Mouse (Mus musculus) hindbrain, embryonic 15.5 days (tissue): ENCODE results near the gene Cox6a2. TPM values are rescaled to one million over a fixed set of nuclear protein-coding genes. Genes with fewer than 3 reads are reported as not detected.
A peak's percentile ranks its signal among the peaks of the same experiment; 100 is the strongest.

Source experiments
- ATAC-seq: fragments of 200-750 bp; cut with Nextera tagmentation; 2 replicates; pipeline ENCODE4 v1.8.0; 2017; ENCODE audit warnings: low read depth, moderate number of reproducible peaks, moderate TSS enrichment; ENCODE audit not compliant: low FRiP score
- H3K27ac ChIP-seq: fragments of 300-500 bp; sonication (generic); replicated peaks from 2 replicates; pipeline ENCODE4 v1.5.1; 2015; ENCODE audit warnings: mild to moderate bottlenecking, inconsistent platforms
- H3K27me3 ChIP-seq: fragments of 300-500 bp; sonication (generic); 2 replicates; pipeline ENCODE4 v1.6.1; 2015; ENCODE audit warnings: control low read depth, inconsistent platforms
- H3K36me3 ChIP-seq: fragments of 300-500 bp; sonication (generic); 2 replicates; pipeline ENCODE4 v1.6.1; 2015; ENCODE audit warnings: control low read depth, inconsistent platforms
- H3K4me1 ChIP-seq: fragments of 300-500 bp; sonication (generic); replicated peaks from 2 replicates; pipeline ENCODE4 v1.6.1; 2015; ENCODE audit warnings: control low read depth, inconsistent platforms
- H3K4me2 ChIP-seq: fragments of 300-500 bp; sonication (generic); 2 replicates; pipeline ENCODE4 v1.6.1; 2015; ENCODE audit warnings: moderate library complexity, mild to moderate bottlenecking, inconsistent platforms
- H3K4me3 ChIP-seq: fragments of 300-500 bp; sonication (generic); 2 replicates; pipeline ENCODE4 v1.5.1; 2015; ENCODE audit warnings: mild to moderate bottlenecking, inconsistent platforms
- H3K9ac ChIP-seq: fragments of 300-500 bp; sonication (generic); 2 replicates; pipeline ENCODE4 v1.6.1; 2015; ENCODE audit warnings: inconsistent platforms
- H3K9me3 ChIP-seq: fragments of 300-500 bp; sonication (generic); 2 replicates; pipeline ENCODE4 v1.6.1; 2016; ENCODE audit warnings: control low read depth, inconsistent platforms
- WGBS: fragments of 180-500 bp; shearing (Covaris S2); methylation state at CpG from one replicate; pipeline ENCODE4 v1.1.7; 2015; 5-methylcytosine and 5-hydroxymethylcytosine counted together
- polyA plus RNA-seq: library from polyadenylated mRNA; unstranded; fragments of >200 nt; fragmentation: Nextera tagmentation; extraction: Ambion mirVana; gene quantifications from 2 replicates; pipeline ENCODE4 v1.2.1, GENCODE M21; 2015

Cox6a2 gene
- 0.31 and 0.50 TPM in 2 replicates for polyA plus RNA-seq

GRCm38 (mm10) chr7:128206152-128206551 lies at the start of gene Cox6a2:
Gene Cox6a2, minus strand, starts transcription at chr7:128206387.
- no peaks in the 10 kb centered on the region for H3K9me3 ChIP-seq
- ATAC-seq: no peak
- WGBS: 91% methylated on average over 6 of the region's 6 CpGs
- no peak within 1 kb of the TSS for H3K9ac ChIP-seq
- no peak within 1 kb of the TSS for H3K4me2 ChIP-seq
- H3K27me3 ChIP-seq: no peaks in the 10 kb centered on the region
- H3K4me3 ChIP-seq: no peak within 1 kb of the TSS
- no peaks in the 10 kb centered on the region for H3K36me3 ChIP-seq
- no peaks in the 10 kb centered on the region for H3K4me1 ChIP-seq
- H3K27ac ChIP-seq: no peak within 1 kb of the TSS

GRCm38 (mm10) chr7:128255757-128256156 lies 49.6 kb upstream of the Cox6a2 start:
- no peak for ATAC-seq
- H3K4me1 ChIP-seq: peaks cover 12% of the 10 kb centered on the region
- no peak overlapping the region for H3K9ac ChIP-seq
- no peak overlapping the region for H3K4me2 ChIP-seq
- no peak overlapping the region for H3K4me3 ChIP-seq
- no peaks in the 10 kb centered on the region for H3K36me3 ChIP-seq
- H3K9me3 ChIP-seq: no peaks in the 10 kb centered on the region
- no peak overlapping the region for H3K27ac ChIP-seq
- H3K27me3 ChIP-seq: peaks cover 8% of the 10 kb centered on the region; the same call in 1 of the 2 replicates
- 94% methylated on average over 5 of the region's 5 CpGs for WGBS

GRCm38 (mm10) chr7:128254978-128255377 lies 48.8 kb upstream of the Cox6a2 start:
- H3K36me3 ChIP-seq: no peaks in the 10 kb centered on the region
- no peak for ATAC-seq
- no peak overlapping the region for H3K4me3 ChIP-seq
- 67% methylated on average over 2 of the region's 2 CpGs for WGBS
- peaks cover 8% of the 10 kb centered on the region; the same call in 1 of the 2 replicates for H3K27me3 ChIP-seq
- peaks cover 12% of the 10 kb centered on the region for H3K4me1 ChIP-seq
- H3K4me2 ChIP-seq: no peak overlapping the region
- no peak overlapping the region for H3K9ac ChIP-seq
- no peak overlapping the region for H3K27ac ChIP-seq
- no peaks in the 10 kb centered on the region for H3K9me3 ChIP-seq

GRCm38 (mm10) chr7:128252609-128253008 lies 46.4 kb upstream of the Cox6a2 start:
- no peak overlapping the region; the same call in 1 of the 2 replicates for H3K27ac ChIP-seq
- H3K27me3 ChIP-seq: peaks cover 8% of the 10 kb centered on the region; the same call in 1 of the 2 replicates
- H3K36me3 ChIP-seq: no peaks in the 10 kb centered on the region
- H3K4me2 ChIP-seq: peak overlapping the region; percentile 69
- H3K4me1 ChIP-seq: peaks cover 17% of the 10 kb centered on the region
- H3K9ac ChIP-seq: peak overlapping the region; percentile 36
- no peaks in the 10 kb centered on the region for H3K9me3 ChIP-seq
- no peak; the same call in 1 of the 2 replicates for ATAC-seq
- peak overlapping the region; percentile 39 for H3K4me3 ChIP-seq
- WGBS: 13% methylated on average over 24 of the region's 24 CpGs

- H3K4me1 ChIP-seq: peaks cover 24% of the 10 kb centered on the region
- 61% methylated on average over 12 of the region's 12 CpGs for WGBS
- no peaks in the 10 kb centered on the region for H3K36me3 ChIP-seq
- peak overlapping the region; percentile 36; the same call in 1 of the 2 replicates for H3K9ac ChIP-seq
- ATAC-seq: no peak
- peak overlapping the region; percentile 39 for H3K4me3 ChIP-seq
- peak overlapping the region; percentile 69 for H3K4me2 ChIP-seq
- H3K27me3 ChIP-seq: peaks cover 8% of the 10 kb centered on the region; the same call in 1 of the 2 replicates
- H3K9me3 ChIP-seq: no peaks in the 10 kb centered on the region
- no peak overlapping the region for H3K27ac ChIP-seq
Observed at GRCm38 (mm10) chr7:128251946-128252345, 45.8 kb upstream of the Cox6a2 start.

GRCm38 (mm10) chr7:128249998-128250397 lies 43.8 kb upstream of the Cox6a2 start:
- Histone ChIP-seq H3K36me3 (no peaks in the 10 kb centered on the region), H3K27ac (no peak overlapping the region), H3K27me3 (peaks cover 8% of the 10 kb centered on the region; the same call in 1 of the 2 replicates), H3K4me1 (peaks cover 38% of the 10 kb centered on the region), H3K9me3 (no peaks in the 10 kb centered on the region), H3K4me3 (no peak overlapping the region), H3K4me2 (no peak overlapping the region), H3K9ac (no peak overlapping the region)
- ATAC-seq: no peak
- WGBS: 82% methylated on average over 5 of the region's 5 CpGs

GRCm38 (mm10) chr7:128248081-128249042 lies 42.2 kb upstream of the Cox6a2 start:
- H3K4me3 ChIP-seq: peak overlapping the region; percentile 45

GRCm38 (mm10) chr7:128247443-128247842 lies 41.3 kb upstream of the Cox6a2 start:
- H3K36me3 ChIP-seq: peaks cover 11% of the 10 kb centered on the region
- peak; percentile 78 for ATAC-seq
- no peaks in the 10 kb centered on the region for H3K9me3 ChIP-seq
- H3K4me2 ChIP-seq: peak overlapping the region; percentile 67
- peak overlapping the region; percentile 54; the same call in 1 of the 2 replicates for H3K9ac ChIP-seq
- H3K27me3 ChIP-seq: peaks cover 8% of the 10 kb centered on the region; the same call in 1 of the 2 replicates
- H3K27ac ChIP-seq: peak overlapping the region; percentile 83
- H3K4me3 ChIP-seq: peak overlapping the region; percentile 45
- peaks cover 34% of the 10 kb centered on the region for H3K4me1 ChIP-seq
- 1% methylated on average over 13 of the region's 13 CpGs for WGBS

More at GRCm38 (mm10) chr7:128248081-128249042, 42.2 kb upstream of the Cox6a2 start:
- 83% methylated on average over 10 of the region's 10 CpGs for WGBS
- no peak for ATAC-seq
- Histone ChIP-seq H3K4me1 (peaks cover 38% of the 10 kb centered on the region), H3K27me3 (peaks cover 8% of the 10 kb centered on the region; the same call in 1 of the 2 replicates), H3K4me2 (peak overlapping the region; percentile 67), H3K27ac (no peak overlapping the region), H3K36me3 (peaks cover 8% of the 10 kb centered on the region; the same call in 1 of the 2 replicates), H3K9me3 (no peaks in the 10 kb centered on the region), H3K9ac (no peak overlapping the region)

GRCm38 (mm10) chr7:128246496-128247391 lies 40.6 kb upstream of the Cox6a2 start, which contains the start of gene Tgfb1i1:
Gene Tgfb1i1, plus strand, starts transcription at chr7:128246812.
- Histone ChIP-seq H3K4me3 (peak within 1 kb of the TSS; percentile 45), H3K4me2 (peak within 1 kb of the TSS; percentile 67), H3K36me3 (peaks cover 13% of the 10 kb centered on the region), H3K9me3 (no peaks in the 10 kb centered on the region), H3K27ac (peak within 1 kb of the TSS; percentile 83), H3K4me1 (peaks cover 27% of the 10 kb centered on the region), H3K9ac (peak within 1 kb of the TSS; percentile 54), H3K27me3 (peaks cover 5% of the 10 kb centered on the region; the same call in 1 of the 2 replicates)
- peak; percentile 78 for ATAC-seq
- WGBS: 3% methylated on average over 26 of the region's 30 CpGs

GRCm38 (mm10) chr7:128245547-128245946 lies 39.4 kb upstream of the Cox6a2 start:
- Histone ChIP-seq H3K27me3 (no peaks in the 10 kb centered on the region), H3K4me2 (no peak overlapping the region), H3K9me3 (no peaks in the 10 kb centered on the region), H3K27ac (no peak overlapping the region), H3K36me3 (peaks cover 14% of the 10 kb centered on the region), H3K4me3 (no peak overlapping the region), H3K4me1 (peaks cover 26% of the 10 kb centered on the region), H3K9ac (no peak overlapping the region)
- ATAC-seq: no peak
- 81% methylated on average over 4 of the region's 4 CpGs for WGBS

GRCm38 (mm10) chr7:128244410-128245025 lies 38.3 kb upstream of the Cox6a2 start:
- Histone ChIP-seq H3K9me3 (no peaks in the 10 kb centered on the region), H3K4me3 (no peak overlapping the region), H3K27me3 (no peaks in the 10 kb centered on the region), H3K4me2 (no peak overlapping the region), H3K9ac (no peak overlapping the region), H3K27ac (no peak overlapping the region), H3K36me3 (peaks cover 20% of the 10 kb centered on the region), H3K4me1 (peaks cover 31% of the 10 kb centered on the region)
- ATAC-seq: no peak
- 78% methylated on average over 18 of the region's 18 CpGs for WGBS
